Mouse (Mus musculus): Measurements from ENCODE around the gene Vrk1. TPM values are rescaled to one million over a fixed set of nuclear protein-coding genes. Genes with fewer than 3 reads are reported as not detected.

Gene Vrk1
- total and polyA plus RNA-seq, 3 experiments: 55.2 to 124 (median 69.1) TPM

GRCm38 (mm10) chr12:105974107-105974506 is 35.9 kb upstream of the Vrk1 start:
- no peak overlapping the region for H3K9ac ChIP-seq (ENCODE audit: insufficient read depth, low read depth)
- peaks cover 3 to 9% of the 10 kb centered on the region in 2 experiments; a peak in 3 of 4 replicates for H3K4me1 ChIP-seq (ENCODE audit: control insufficient read depth in 1 of 2, insufficient read depth in 2 of 2)
- H3K27me3 ChIP-seq (replicated peaks): no peaks in the 10 kb centered on the region
- no peak for DNase-seq (ENCODE audit: extremely low read depth)
- H3K36me3 ChIP-seq (replicated peaks in 1 of 2; ENCODE audit: control insufficient read depth in 1 of 2, insufficient read depth in 1 of 2, low read length in 1 of 2): no peaks in the 10 kb centered on the region
- in situ Hi-C loops (cut with MboI; ENCODE audit: low pct_ligation_motif_present, low pct_unique_long_range_greater_than_20kb, low sequenced_read_pairs) (no loop called here), dilution Hi-C loops (cut with MboI; ENCODE audit: extremely low pct_ligation_motif_present, extremely low pct_unique_long_range_greater_than_20kb, low sequenced_read_pairs) (no loop called here)
- H3K27ac ChIP-seq (ENCODE audit: insufficient read depth, low read depth): no peak overlapping the region
- H3K9me3 ChIP-seq (replicated peaks; ENCODE audit: low read length): peaks cover 6% of the 10 kb centered on the region
- H3K4me3 ChIP-seq (replicated peaks in 1 of 3; ENCODE audit: low read depth in 2 of 3, low read length in 2 of 3, poor library complexity in 1 of 3): no peak overlapping the region
- no peak overlapping the region for H3K4me2 ChIP-seq (ENCODE audit: insufficient read depth, low read depth, poor library complexity, severe bottlenecking)
- TF ChIP-seq MXI1 (IDR thresholded peaks at IDR 0.05; ENCODE audit: low read depth, low read length) (no peak), NRF1 (IDR thresholded peaks at IDR 0.05; ENCODE audit: low read depth, low read length) (no peak), ZC3H11A (IDR thresholded peaks at IDR 0.05; ENCODE audit: low read depth, low read length) (no peak), TCF12 (IDR thresholded peaks at IDR 0.05; ENCODE audit: low read depth, low read length) (no peak), SIN3A (IDR thresholded peaks at IDR 0.05; ENCODE audit: low read length) (no peak), E2F4 (IDR thresholded peaks at IDR 0.05; ENCODE audit: insufficient replicate concordance, low read depth, low read length) (no peak), HCFC1 (IDR thresholded peaks at IDR 0.05; ENCODE audit: low read depth, low read length) (no peak), ZNF384 (IDR thresholded peaks at IDR 0.05; ENCODE audit: low read depth, low read length) (no peak), BHLHE40 (IDR thresholded peaks at IDR 0.05; ENCODE audit: low read depth, low read length) (no peak), TBP (conservative IDR thresholded peaks at IDR 0.05; ENCODE audit: low read depth, low read length) (no peak), USF2 (conservative IDR thresholded peaks at IDR 0.05; ENCODE audit: low read depth, low read length) (no peak), ZKSCAN1 (IDR thresholded peaks at IDR 0.05; ENCODE audit: borderline replicate concordance, low read depth, low read length) (no peak), POLR2A (IDR thresholded peaks at IDR 0.05; ENCODE audit: low read depth, low read length) (no peak)
- no peaks in the 10 kb centered on the region for H3K79me2 ChIP-seq (replicated peaks; ENCODE audit: control insufficient read depth, extremely low read depth, insufficient read depth, poor library complexity, severe bottlenecking)

- H3K4me2 ChIP-seq (ENCODE audit: insufficient read depth, low read depth, poor library complexity, severe bottlenecking): peak overlapping the region; percentile 91
- peaks cover 9% of the 10 kb centered on the region for H3K9me3 ChIP-seq (replicated peaks; ENCODE audit: low read length)
- dilution Hi-C loops (cut with MboI; ENCODE audit: extremely low pct_ligation_motif_present, extremely low pct_unique_long_range_greater_than_20kb, low sequenced_read_pairs) (no loop called here), in situ Hi-C loops (cut with MboI; ENCODE audit: low pct_ligation_motif_present, low pct_unique_long_range_greater_than_20kb, low sequenced_read_pairs) (no loop called here)
- TF ChIP-seq POLR2A (IDR thresholded peaks at IDR 0.05; ENCODE audit: low read depth, low read length) (peak; percentile 48; the same call in 1 of the 2 replicates), USF1 (IDR thresholded peaks at IDR 0.05; ENCODE audit: low read depth, low read length) (peak; percentile 41), USF2 (conservative IDR thresholded peaks at IDR 0.05; ENCODE audit: low read depth, low read length) (peak; percentile 9; the same call in 1 of the 2 replicates), ZMIZ1 (IDR thresholded peaks at IDR 0.05; ENCODE audit: low read depth, low read length) (no peak), JUN (IDR thresholded peaks at IDR 0.05; ENCODE audit: insufficient read depth, low read depth, low read length) (no peak)
- H3K9ac ChIP-seq (ENCODE audit: insufficient read depth, low read depth): peak overlapping the region; percentile 61; the same call in 1 of the 2 replicates
- peak; percentile 50 for DNase-seq (ENCODE audit: extremely low read depth)
- H3K4me1 ChIP-seq (ENCODE audit: control insufficient read depth in 1 of 2, insufficient read depth in 2 of 2): peaks cover 0 to 6% of the 10 kb centered on the region in 2 experiments; a peak in 1 of 4 replicates
- H3K4me3 ChIP-seq (replicated peaks in 1 of 3; ENCODE audit: low read depth in 2 of 3, low read length in 2 of 3, poor library complexity in 1 of 3): no peak overlapping the region
- H3K79me2 ChIP-seq (replicated peaks; ENCODE audit: control insufficient read depth, extremely low read depth, insufficient read depth, poor library complexity, severe bottlenecking): no peaks in the 10 kb centered on the region
- no peak overlapping the region for H3K27ac ChIP-seq (ENCODE audit: insufficient read depth, low read depth)
- H3K36me3 ChIP-seq (replicated peaks in 1 of 2; ENCODE audit: control insufficient read depth in 1 of 2, insufficient read depth in 1 of 2, low read length in 1 of 2): no peaks in the 10 kb centered on the region
- no peaks in the 10 kb centered on the region for H3K27me3 ChIP-seq (replicated peaks)
These were observed 28.7 kb upstream of the Vrk1 start for GRCm38 (mm10) chr12:105981121-105981973.

Measured in CH12.LX (cell line).